Mouse (Mus musculus): ENCODE measurements around the gene Aloxe3. TPM values are rescaled to one million over a fixed set of nuclear protein-coding genes. Genes with fewer than 3 reads are reported as not detected.

The Aloxe3 gene
- total RNA-seq, 1 experiment = 0.49 TPM

- in situ Hi-C loops (cut with MboI; ENCODE audit: low sequenced_read_pairs in 2 of 2, unreplicated experiment in 2 of 2) = no loop called here
- peak overlapping the region; percentile 89 for H3K9ac ChIP-seq (ENCODE audit: insufficient read depth, low read depth, low read length, poor library complexity, severe bottlenecking)
- H3K27ac ChIP-seq (ENCODE audit: insufficient read depth, low read depth, low read length, poor library complexity, severe bottlenecking) = no peak overlapping the region
- TF ChIP-seq MAFK (IDR thresholded peaks at IDR 0.05; ENCODE audit: insufficient read depth, low read depth, low read length) = no peak
- no peak for TF ChIP-seq ZNF384 (IDR thresholded peaks at IDR 0.05; ENCODE audit: low read depth, low read length)
- TF ChIP-seq ZC3H11A (IDR thresholded peaks at IDR 0.05; ENCODE audit: borderline replicate concordance, low read depth, low read length) = no peak
- TF ChIP-seq HCFC1 (IDR thresholded peaks at IDR 0.05; ENCODE audit: borderline replicate concordance, insufficient read depth, low read length) = no peak
- no peak for TF ChIP-seq CHD2 (IDR thresholded peaks at IDR 0.05; ENCODE audit: low read depth, low read length)
- peaks cover 0 to 26% of the 10 kb centered on the region in 2 experiments; a peak in 3 of 4 replicates for H3K4me1 ChIP-seq (ENCODE audit: control insufficient read depth in 2 of 2, insufficient read depth in 2 of 2, low read length in 2 of 2, poor library complexity in 1 of 2)
- no peak for DNase-seq (ENCODE audit: low read depth, low spot score)
- peaks cover 7% of the 10 kb centered on the region; the same call in 1 of the 2 replicates for H3K36me3 ChIP-seq (ENCODE audit: control insufficient read depth, insufficient read depth, low read length, poor library complexity, severe bottlenecking)
- peak overlapping the region; percentile 83 to 99 for H3K4me3 ChIP-seq (ENCODE audit: insufficient read depth in 1 of 2, low read depth in 1 of 2, low read length in 2 of 2, poor library complexity in 1 of 2, severe bottlenecking in 1 of 2)
- H3K9me3 ChIP-seq (ENCODE audit: control insufficient read depth, insufficient read depth, low read depth, low read length) = no peaks in the 10 kb centered on the region
These were observed 35.9 kb upstream of the Aloxe3 start for GRCm38 (mm10) chr11:69089616-69090290.

- DNase-seq (ENCODE audit: low read depth, low spot score) = no peak
- no peak overlapping the region for H3K27ac ChIP-seq (ENCODE audit: insufficient read depth, low read depth, low read length, poor library complexity, severe bottlenecking)
- in situ Hi-C loops (cut with MboI; ENCODE audit: low sequenced_read_pairs in 2 of 2, unreplicated experiment in 2 of 2) = no loop called here
- no peaks in the 10 kb centered on the region for H3K9me3 ChIP-seq (ENCODE audit: control insufficient read depth, insufficient read depth, low read depth, low read length)
- no peak overlapping the region for H3K4me3 ChIP-seq (ENCODE audit: insufficient read depth in 1 of 2, low read depth in 1 of 2, low read length in 2 of 2, poor library complexity in 1 of 2, severe bottlenecking in 1 of 2)
- peaks cover 7% of the 10 kb centered on the region; the same call in 1 of the 2 replicates for H3K36me3 ChIP-seq (ENCODE audit: control insufficient read depth, insufficient read depth, low read length, poor library complexity, severe bottlenecking)
- TF ChIP-seq CHD2 (IDR thresholded peaks at IDR 0.05; ENCODE audit: low read depth, low read length) (no peak), MAFK (IDR thresholded peaks at IDR 0.05; ENCODE audit: insufficient read depth, low read depth, low read length) (no peak), ZNF384 (IDR thresholded peaks at IDR 0.05; ENCODE audit: low read depth, low read length) (no peak), HCFC1 (IDR thresholded peaks at IDR 0.05; ENCODE audit: borderline replicate concordance, insufficient read depth, low read length) (no peak), ZC3H11A (IDR thresholded peaks at IDR 0.05; ENCODE audit: borderline replicate concordance, low read depth, low read length) (no peak)
- peaks cover 0 to 26% of the 10 kb centered on the region in 2 experiments; a peak in 3 of 4 replicates for H3K4me1 ChIP-seq (ENCODE audit: control insufficient read depth in 2 of 2, insufficient read depth in 2 of 2, low read length in 2 of 2, poor library complexity in 1 of 2)
- H3K9ac ChIP-seq (ENCODE audit: insufficient read depth, low read depth, low read length, poor library complexity, severe bottlenecking) = no peak overlapping the region
These were observed 35.3 kb upstream of the Aloxe3 start for GRCm38 (mm10) chr11:69090367-69090766.

GRCm38 (mm10) chr11:69091566-69092385 is 33.9 kb upstream of the Aloxe3 start:
- in situ Hi-C loops (cut with MboI; ENCODE audit: low sequenced_read_pairs in 2 of 2, unreplicated experiment in 2 of 2) = no loop called here
- TF ChIP-seq ZNF384 (IDR thresholded peaks at IDR 0.05; ENCODE audit: low read depth, low read length) (no peak), ZC3H11A (IDR thresholded peaks at IDR 0.05; ENCODE audit: borderline replicate concordance, low read depth, low read length) (no peak), CHD2 (IDR thresholded peaks at IDR 0.05; ENCODE audit: low read depth, low read length) (no peak), HCFC1 (IDR thresholded peaks at IDR 0.05; ENCODE audit: borderline replicate concordance, insufficient read depth, low read length) (no peak), MAFK (IDR thresholded peaks at IDR 0.05; ENCODE audit: insufficient read depth, low read depth, low read length) (no peak)
- H3K4me1 ChIP-seq (ENCODE audit: control insufficient read depth in 2 of 2, insufficient read depth in 2 of 2, low read length in 2 of 2, poor library complexity in 1 of 2) = peaks cover 0 to 21% of the 10 kb centered on the region in 2 experiments; a peak in 3 of 4 replicates

GRCm38 (mm10) chr11:69092386-69092751 is 33.3 kb upstream of the Aloxe3 start:
- in situ Hi-C loops (cut with MboI; ENCODE audit: low sequenced_read_pairs in 2 of 2, unreplicated experiment in 2 of 2) = no loop called here
- TF ChIP-seq ZC3H11A (IDR thresholded peaks at IDR 0.05; ENCODE audit: borderline replicate concordance, low read depth, low read length) (no peak), MAFK (IDR thresholded peaks at IDR 0.05; ENCODE audit: insufficient read depth, low read depth, low read length) (no peak), HCFC1 (IDR thresholded peaks at IDR 0.05; ENCODE audit: borderline replicate concordance, insufficient read depth, low read length) (no peak), CHD2 (IDR thresholded peaks at IDR 0.05; ENCODE audit: low read depth, low read length) (no peak), ZNF384 (IDR thresholded peaks at IDR 0.05; ENCODE audit: low read depth, low read length) (no peak)
- no peaks in the 10 kb centered on the region for H3K9me3 ChIP-seq (ENCODE audit: control insufficient read depth, insufficient read depth, low read depth, low read length)
- H3K36me3 ChIP-seq (ENCODE audit: control insufficient read depth, insufficient read depth, low read length, poor library complexity, severe bottlenecking) = peaks cover 7% of the 10 kb centered on the region; the same call in 1 of the 2 replicates
- peaks cover 3 to 20% of the 10 kb centered on the region in 2 experiments; a peak in 3 of 4 replicates for H3K4me1 ChIP-seq (ENCODE audit: control insufficient read depth in 2 of 2, insufficient read depth in 2 of 2, low read length in 2 of 2, poor library complexity in 1 of 2)
- no peak overlapping the region for H3K9ac ChIP-seq (ENCODE audit: insufficient read depth, low read depth, low read length, poor library complexity, severe bottlenecking)
- DNase-seq (ENCODE audit: low read depth, low spot score) = peak; percentile 80
- no peak overlapping the region for H3K27ac ChIP-seq (ENCODE audit: insufficient read depth, low read depth, low read length, poor library complexity, severe bottlenecking)
- H3K4me3 ChIP-seq (ENCODE audit: insufficient read depth in 1 of 2, low read depth in 1 of 2, low read length in 2 of 2, poor library complexity in 1 of 2, severe bottlenecking in 1 of 2) = no peak overlapping the region

More at GRCm38 (mm10) chr11:69091566-69092385, 33.9 kb upstream of the Aloxe3 start:
- no peak overlapping the region for H3K9ac ChIP-seq (ENCODE audit: insufficient read depth, low read depth, low read length, poor library complexity, severe bottlenecking)
- no peak overlapping the region for H3K4me3 ChIP-seq (ENCODE audit: insufficient read depth in 1 of 2, low read depth in 1 of 2, low read length in 2 of 2, poor library complexity in 1 of 2, severe bottlenecking in 1 of 2)
- DNase-seq (ENCODE audit: low read depth, low spot score) = no peak
- H3K36me3 ChIP-seq (ENCODE audit: control insufficient read depth, insufficient read depth, low read length, poor library complexity, severe bottlenecking) = peaks cover 7% of the 10 kb centered on the region; the same call in 1 of the 2 replicates
- no peak overlapping the region for H3K27ac ChIP-seq (ENCODE audit: insufficient read depth, low read depth, low read length, poor library complexity, severe bottlenecking)
- no peaks in the 10 kb centered on the region for H3K9me3 ChIP-seq (ENCODE audit: control insufficient read depth, insufficient read depth, low read depth, low read length)

Measured in ES-E14 (cell line).